Mouse (Mus musculus): Measurements from ENCODE around the gene Midn. TPM values are rescaled to one million over a fixed set of nuclear protein-coding genes. Genes with fewer than 3 reads are reported as not detected.
A peak's percentile ranks its signal among the peaks of the same experiment; 100 is the strongest.

Gene Midn
- total and polyA plus RNA-seq, 3 experiments: 74.5 to 102 (median 96.2) TPM

DNA sequence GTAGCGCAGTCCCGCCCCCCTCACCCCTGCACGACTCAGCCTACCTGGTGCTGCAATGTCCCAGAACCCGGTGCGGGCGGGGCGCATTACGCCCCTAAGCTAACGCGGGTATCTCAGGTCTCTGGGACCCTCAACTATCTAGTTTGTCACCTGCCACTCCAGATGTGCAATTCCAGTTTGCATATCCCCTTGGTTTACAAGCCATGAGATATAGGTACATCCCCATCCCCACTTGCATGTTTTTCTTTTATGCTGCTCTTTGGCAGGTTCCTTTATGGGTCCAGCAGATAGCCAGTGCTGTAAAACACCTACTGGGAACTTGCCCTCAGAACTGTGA is 8.7 kb upstream of the Midn start:
- intact Hi-C loops (cut with DNase I): no loop called here
- Histone ChIP-seq H3K27me3 (ENCODE audit: control insufficient read depth, insufficient read depth, low read length) (no peaks in the 10 kb centered on the region; the same call in 1 of the 2 replicates), H3K9ac (ENCODE audit: low read depth, low read length) (peak overlapping the region; percentile 74), H3K79me2 (replicated peaks; ENCODE audit: control insufficient read depth, insufficient read depth, low read length) (peaks cover 3% of the 10 kb centered on the region; the same call in 1 of the 2 replicates), H3K36me3 (ENCODE audit: control insufficient read depth, insufficient read depth, low read length) (no peaks in the 10 kb centered on the region), H3K4me3 (peak overlapping the region; percentile 65), H3K27ac (no peak overlapping the region), H3K4me1 (ENCODE audit: control insufficient read depth, insufficient read depth, low read length) (peaks cover 7% of the 10 kb centered on the region)
- WGBS: 4% methylated on average over 9 of the region's 10 CpGs
- no peak for DNase-seq
- no peak for TF ChIP-seq EP300 (IDR thresholded peaks at IDR 0.05; ENCODE audit: insufficient read depth, low read depth, low read length)

DNA sequence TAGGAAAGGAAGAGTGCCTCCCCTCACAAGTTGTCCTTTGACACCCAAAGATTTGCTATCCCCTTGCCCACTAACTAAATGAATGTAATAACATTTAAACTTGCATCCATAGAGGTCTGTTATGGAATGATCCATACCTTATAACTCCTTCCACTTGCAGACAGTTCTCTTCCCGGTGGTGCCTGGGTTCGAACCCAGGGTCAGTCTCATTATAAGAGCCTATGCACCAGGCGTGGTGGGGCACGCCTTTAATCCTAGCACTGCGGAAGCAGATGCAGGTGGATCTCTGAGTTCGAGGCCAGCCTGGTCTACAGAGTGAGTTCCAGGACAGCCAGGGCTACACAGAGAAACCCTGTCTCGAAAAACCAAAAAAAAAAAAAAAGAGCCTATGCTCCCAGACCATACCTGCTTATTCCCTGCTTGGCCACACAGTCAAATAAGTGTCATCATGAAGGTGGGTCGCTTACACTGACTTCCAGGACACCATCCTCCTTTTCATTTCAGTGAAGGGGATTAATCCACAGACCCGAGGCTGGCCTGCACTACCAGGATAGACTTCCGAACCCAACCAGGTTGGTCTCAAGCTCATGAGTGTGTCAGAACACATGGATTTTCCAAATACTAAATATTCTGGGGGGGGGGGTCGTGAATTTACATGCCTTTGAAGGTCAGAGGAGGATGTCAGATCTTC is 8.0 kb upstream of the Midn start:
- TF ChIP-seq CTCF (IDR thresholded peaks at IDR 0.05) (no peak), EP300 (IDR thresholded peaks at IDR 0.05; ENCODE audit: insufficient read depth, low read depth, low read length) (no peak), POLR2A (IDR thresholded peaks at IDR 0.05; ENCODE audit: insufficient read depth, low read depth, low read length) (no peak)
- H3K9ac ChIP-seq (ENCODE audit: low read depth, low read length): no peak overlapping the region
- intact Hi-C loops (cut with DNase I): loop anchor here (2.0 to 5.0 kb wide), 3 partner anchors 23 to 213 kb away; partner anchors contain the start of genes Arid3a and Wdr18
- H3K27ac ChIP-seq: no peak overlapping the region
- H3K79me2 ChIP-seq (replicated peaks; ENCODE audit: control insufficient read depth, insufficient read depth, low read length): peaks cover 4% of the 10 kb centered on the region
- 81% methylated on average over 11 of the region's 11 CpGs for WGBS
- DNase-seq: no peak
- H3K27me3 ChIP-seq (ENCODE audit: control insufficient read depth, insufficient read depth, low read length): no peaks in the 10 kb centered on the region; the same call in 1 of the 2 replicates
- no peaks in the 10 kb centered on the region for H3K36me3 ChIP-seq (ENCODE audit: control insufficient read depth, insufficient read depth, low read length)
- H3K4me1 ChIP-seq (ENCODE audit: control insufficient read depth, insufficient read depth, low read length): peaks cover 7% of the 10 kb centered on the region
- H3K4me3 ChIP-seq: no peak overlapping the region

DNA sequence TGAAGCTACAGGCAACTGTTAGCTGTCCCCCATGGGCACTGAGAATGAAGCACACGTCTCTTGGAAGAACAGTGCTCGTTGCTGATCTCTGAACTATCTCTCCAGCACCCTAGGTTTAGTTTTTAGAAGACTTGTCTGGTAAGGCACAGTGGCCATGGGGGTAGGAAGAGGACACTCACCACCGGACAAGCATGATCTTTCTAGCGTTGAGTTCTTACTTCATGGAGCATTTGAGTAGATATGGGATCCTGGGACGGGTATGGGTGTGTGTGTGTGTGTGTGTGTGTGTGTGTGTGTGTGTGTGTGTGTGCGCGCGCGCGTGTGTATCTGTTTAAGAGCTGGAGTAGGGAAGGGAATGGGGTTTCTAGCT is 7.4 kb upstream of the Midn start, which contains the start of gene Cbarp:
TSS of gene Cbarp (minus strand) at position 170 of the 370 bp plus-strand sequence.
- Histone ChIP-seq H3K36me3 (ENCODE audit: control insufficient read depth, insufficient read depth, low read length) (no peaks in the 10 kb centered on the region), H3K27me3 (ENCODE audit: control insufficient read depth, insufficient read depth, low read length) (no peaks in the 10 kb centered on the region; the same call in 1 of the 2 replicates), H3K4me3 (peak within 1 kb of the TSS; percentile 47), H3K79me2 (replicated peaks; ENCODE audit: control insufficient read depth, insufficient read depth, low read length) (peaks cover 4% of the 10 kb centered on the region), H3K27ac (peak within 1 kb of the TSS; percentile 95), H3K9ac (ENCODE audit: low read depth, low read length) (peak within 1 kb of the TSS; percentile 76), H3K4me1 (ENCODE audit: control insufficient read depth, insufficient read depth, low read length) (peaks cover 8% of the 10 kb centered on the region)
- TF ChIP-seq EP300 (IDR thresholded peaks at IDR 0.05; ENCODE audit: insufficient read depth, low read depth, low read length) (no peak), POLR2A (IDR thresholded peaks at IDR 0.05; ENCODE audit: insufficient read depth, low read depth, low read length) (no peak), CTCF (IDR thresholded peaks at IDR 0.05) (no peak)
- 69% methylated on average over 10 of the region's 10 CpGs for WGBS
- intact Hi-C loops (cut with DNase I): loop anchor here (1.0 to 5.0 kb wide), 4 partner anchors 24 to 213 kb away; partner anchors contain the start of genes Arid3a, Tmem259 and Wdr18
- no peak for DNase-seq

DNA sequence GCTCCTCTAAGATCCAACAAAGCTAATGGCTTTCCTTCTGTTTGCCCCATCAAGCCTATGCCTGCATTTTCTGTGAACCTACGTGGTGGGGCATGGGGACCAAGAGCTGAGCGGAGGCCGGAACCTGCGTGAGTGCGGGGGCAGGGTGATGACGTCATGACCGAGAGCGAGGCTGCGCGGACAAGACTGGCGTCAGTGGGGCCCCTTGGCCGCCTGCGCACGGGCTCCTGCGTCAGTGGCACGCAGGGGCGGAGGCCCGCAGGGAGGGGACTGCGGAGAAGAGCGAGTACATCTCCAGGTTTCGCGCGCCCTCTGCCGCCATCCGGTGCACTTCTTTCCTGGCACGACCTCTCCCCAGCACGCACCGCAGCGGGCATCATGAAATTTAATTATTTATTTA is 6.8 kb upstream of the Midn start:
- intact Hi-C loops (cut with DNase I): loop anchor here (1.0 to 5.0 kb wide), 4 partner anchors 24 to 214 kb away; partner anchors contain the start of genes Arid3a, Tmem259 and Wdr18
- peak; percentile 83 for TF ChIP-seq POLR2A (IDR thresholded peaks at IDR 0.05; ENCODE audit: insufficient read depth, low read depth, low read length)
- TF ChIP-seq EP300 (IDR thresholded peaks at IDR 0.05; ENCODE audit: insufficient read depth, low read depth, low read length): peak; percentile 81; the same call in 1 of the 2 replicates
- TF ChIP-seq CTCF (IDR thresholded peaks at IDR 0.05): peak; percentile 79
- peak overlapping the region; percentile 95 for H3K27ac ChIP-seq
- H3K9ac ChIP-seq (ENCODE audit: low read depth, low read length): peak overlapping the region; percentile 76
- H3K4me1 ChIP-seq (ENCODE audit: control insufficient read depth, insufficient read depth, low read length): peaks cover 8% of the 10 kb centered on the region
- no peaks in the 10 kb centered on the region for H3K36me3 ChIP-seq (ENCODE audit: control insufficient read depth, insufficient read depth, low read length)
- peaks cover 4% of the 10 kb centered on the region for H3K79me2 ChIP-seq (replicated peaks; ENCODE audit: control insufficient read depth, insufficient read depth, low read length)
- no peaks in the 10 kb centered on the region; the same call in 1 of the 2 replicates for H3K27me3 ChIP-seq (ENCODE audit: control insufficient read depth, insufficient read depth, low read length)
- peak; percentile 95 to 98 for DNase-seq
- under 1% methylated on average over 29 of the region's 29 CpGs for WGBS
- H3K4me3 ChIP-seq: peak overlapping the region; percentile 47

DNA sequence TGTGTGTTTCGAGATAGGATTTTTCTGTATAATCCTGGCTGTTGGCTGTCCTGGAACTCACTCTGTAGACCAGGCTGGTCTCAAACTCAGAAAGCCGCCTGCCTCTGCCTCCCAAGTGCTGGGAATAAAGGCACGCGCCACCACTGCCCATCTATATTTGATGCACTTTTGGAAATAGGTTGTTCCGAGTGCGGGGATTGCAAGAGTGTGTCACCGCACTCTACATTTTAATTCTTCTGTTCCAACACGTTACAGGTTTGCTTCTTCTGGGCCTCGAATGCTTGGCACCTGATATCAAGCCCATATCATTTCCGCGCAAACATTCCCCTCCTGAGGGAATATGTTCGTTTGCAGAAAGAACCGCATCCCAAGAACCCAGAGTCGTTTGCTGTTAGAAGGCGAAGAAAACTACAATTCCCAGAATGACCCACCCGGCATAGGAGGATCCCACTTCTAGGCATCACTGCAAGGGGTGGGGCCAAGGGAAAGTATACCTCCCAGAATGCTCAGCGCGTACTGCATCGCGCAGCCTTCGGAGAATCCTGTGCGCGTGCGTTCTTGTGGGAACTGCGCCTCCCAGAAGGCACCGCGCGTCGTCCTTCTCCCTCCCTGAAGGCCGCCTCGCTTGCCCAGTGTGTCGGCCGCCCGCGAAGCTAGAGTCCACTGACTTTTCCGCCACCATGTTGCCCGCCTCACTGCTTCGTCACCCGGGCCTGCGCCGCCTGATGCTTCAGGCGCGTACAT is 6.1 kb upstream of the Midn start:
- peaks cover 14% of the 10 kb centered on the region for H3K4me1 ChIP-seq (ENCODE audit: control insufficient read depth, insufficient read depth, low read length)
- DNase-seq: peak; percentile 92 to 96
- peak overlapping the region; percentile 99 for H3K9ac ChIP-seq (ENCODE audit: low read depth, low read length)
- intact Hi-C loops (cut with DNase I): loop anchor here (1.0 to 5.0 kb wide), 4 partner anchors 25 to 215 kb away; partner anchors contain the start of genes Arid3a, Tmem259 and Wdr18
- no peaks in the 10 kb centered on the region for H3K36me3 ChIP-seq (ENCODE audit: control insufficient read depth, insufficient read depth, low read length)
- under 1% methylated on average over 43 of the region's 43 CpGs for WGBS
- peaks cover 4% of the 10 kb centered on the region for H3K79me2 ChIP-seq (replicated peaks; ENCODE audit: control insufficient read depth, insufficient read depth, low read length)
- H3K27me3 ChIP-seq (ENCODE audit: control insufficient read depth, insufficient read depth, low read length): no peaks in the 10 kb centered on the region; the same call in 1 of the 2 replicates
- peak overlapping the region; percentile 84 for H3K4me3 ChIP-seq
- H3K27ac ChIP-seq: peak overlapping the region; percentile 95
- TF ChIP-seq CTCF (IDR thresholded peaks at IDR 0.05): no peak
- TF ChIP-seq EP300 (IDR thresholded peaks at IDR 0.05; ENCODE audit: insufficient read depth, low read depth, low read length): peak; percentile 79
- peak; percentile 98 for TF ChIP-seq POLR2A (IDR thresholded peaks at IDR 0.05; ENCODE audit: insufficient read depth, low read depth, low read length)

Data from heart, adult 2 months (tissue).